Mouse (Mus musculus): ENCODE measurements around the gene Wdr20. TPM values are rescaled to one million over a fixed set of nuclear protein-coding genes. Genes with fewer than 3 reads are reported as not detected.

The Wdr20 gene
- 80.2 TPM for polyA plus RNA-seq (2017; shearing (Covaris generic))

GRCm38 (mm10) chr12:110737170-110738157, at the start of gene Wdr20:
Gene Wdr20 (plus strand): TSS chr12:110737944.

GRCm38 (mm10) chr12:110702556-110702955, 35.2 kb upstream of the Wdr20 start, which contains the start of gene Hsp90aa1:
Gene Hsp90aa1 (minus strand): TSS chr12:110702728.

GRCm38 (mm10) chr12:110840348-110841198, 102.8 kb downstream of the Wdr20 start, which contains the start of gene Mok:
Gene Mok (minus strand): TSS chr12:110840939.

GRCm38 (mm10) chr12:110850010-110850928, 112.5 kb downstream of the Wdr20 start, which contains the start of gene Zfp839:
Gene Zfp839 (plus strand): TSS chr12:110850253.

Other genes starting within 250 kb of the Wdr20 start
- gene Dync1h1, start 136.5 kb upstream of the Wdr20 start, polyA plus RNA-seq (2017; shearing (Covaris generic)), result 32.2 TPM
- 0.70 TPM for gene 1700001K19Rik, start 55.3 kb upstream of the Wdr20 start, polyA plus RNA-seq (2017; shearing (Covaris generic))
- gene Hsp90aa1, start 35.2 kb upstream of the Wdr20 start, polyA plus RNA-seq (2017; shearing (Covaris generic)), result 1,198 TPM
- gene Mok, start 103.0 kb downstream of the Wdr20 start, polyA plus RNA-seq (2017; shearing (Covaris generic)), result not detected
- gene Zfp839, start 112.3 kb downstream of the Wdr20 start, polyA plus RNA-seq (2017; shearing (Covaris generic)), result 7.2 TPM
- gene Cinp, start 151.2 kb downstream of the Wdr20 start, polyA plus RNA-seq (2017; shearing (Covaris generic)), result 23.6 TPM
- 3.1 TPM for gene Tecpr2, start 151.3 kb downstream of the Wdr20 start, polyA plus RNA-seq (2017; shearing (Covaris generic))
- 3.9 TPM for gene Ankrd9, start 241.1 kb downstream of the Wdr20 start, polyA plus RNA-seq (2017; shearing (Covaris generic))

All from effector memory CD4-positive, alpha-beta T cell, adult 5 months (primary cell).